Mouse (Mus musculus): ENCODE measurements at regions not wholly inside any gene's neighbourhood (a gene's known extent, or its start where the extent isn't known, plus 50 kb on each side); places are given as distances from the start of the nearest gene placed in this dataset.
A peak's percentile ranks its signal among the peaks of the same experiment; 100 is the strongest.

DNA sequence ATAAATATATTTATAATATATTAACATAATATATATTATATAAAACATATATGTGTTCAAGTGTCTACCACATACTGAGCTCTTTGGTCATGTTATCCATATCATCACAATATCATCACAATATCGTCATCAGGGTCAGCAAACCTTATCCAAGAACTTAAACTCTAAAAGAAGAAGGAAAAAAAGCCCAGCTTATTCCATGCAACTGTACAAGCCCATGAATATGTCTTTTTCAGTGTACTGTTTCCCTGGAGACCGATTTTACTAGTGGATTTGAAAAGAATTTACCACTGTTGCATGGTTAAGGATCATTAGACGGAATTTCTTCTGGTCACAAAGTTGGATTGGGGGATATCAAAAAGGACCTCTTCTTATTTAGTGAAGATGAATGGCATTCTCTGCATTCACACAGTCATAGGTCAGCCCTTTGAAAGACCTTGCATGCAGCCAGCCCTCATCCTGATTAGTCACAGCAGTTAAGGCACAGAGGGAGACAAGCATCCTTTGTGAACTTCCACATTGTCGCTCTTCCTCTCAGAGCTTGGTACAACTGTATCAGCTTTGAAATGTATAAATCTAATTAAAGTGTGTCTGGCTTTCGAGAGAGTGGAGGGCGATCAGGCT, 116.3 kb upstream of the Ngf start:
- intact Hi-C loops (cut with DNase I) = no loop called here
- H3K27ac ChIP-seq = no peak overlapping the region
- no peak for DNase-seq
- no peak overlapping the region for H3K4me3 ChIP-seq
- no peak for TF ChIP-seq CTCF (IDR thresholded peaks at IDR 0.05)

DNA sequence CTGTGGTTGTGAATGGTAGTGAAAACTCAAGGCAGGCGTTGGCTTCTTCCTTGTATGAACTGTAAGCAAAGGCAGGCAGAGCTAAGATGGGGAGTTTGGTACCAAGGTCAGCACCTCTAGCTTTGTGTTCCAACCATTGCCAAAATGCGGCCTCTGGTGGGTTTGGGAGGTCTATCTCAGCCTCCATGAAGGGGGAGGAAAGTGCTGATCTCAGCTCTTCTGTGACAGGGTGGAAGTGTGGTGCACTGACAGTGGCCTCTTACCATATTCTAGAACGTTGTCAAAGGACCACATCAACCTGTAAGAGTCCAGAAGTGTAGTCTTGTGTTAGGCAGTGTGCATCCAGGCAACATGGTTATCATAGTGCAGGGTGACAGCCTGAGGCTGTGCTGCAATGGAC, 123.6 kb upstream of the Ngf start:
- no peak for DNase-seq
- no peak overlapping the region for H3K27ac ChIP-seq
- H3K4me3 ChIP-seq = no peak overlapping the region
- intact Hi-C loops (cut with DNase I) = no loop called here
- no peak for TF ChIP-seq CTCF (IDR thresholded peaks at IDR 0.05)

DNA sequence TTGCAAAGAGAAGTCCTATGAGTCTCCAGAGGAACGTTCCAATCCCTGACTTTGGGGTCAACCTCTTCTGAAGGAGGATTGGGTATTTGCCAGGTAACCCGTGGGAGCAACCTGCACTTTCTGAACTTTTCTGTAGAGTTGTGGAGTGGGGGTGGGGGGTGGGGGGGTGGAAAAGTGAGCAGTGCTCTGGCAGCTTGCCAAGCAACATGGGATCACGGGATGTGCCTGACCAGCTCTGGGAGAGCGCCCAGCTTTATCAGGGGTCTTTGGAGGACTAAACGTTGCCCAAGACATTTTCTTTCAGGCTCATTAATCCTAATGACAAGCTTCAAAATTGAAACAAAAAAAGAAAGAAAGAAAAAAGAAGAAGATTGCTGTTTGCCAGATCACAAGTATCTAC, 124.4 kb upstream of the Ngf start:
- no peak for TF ChIP-seq CTCF (IDR thresholded peaks at IDR 0.05)
- H3K27ac ChIP-seq = no peak overlapping the region
- DNase-seq = no peak
- intact Hi-C loops (cut with DNase I) = no loop called here
- H3K4me3 ChIP-seq = no peak overlapping the region

- no peak overlapping the region for H3K4me3 ChIP-seq
- no peak for DNase-seq
- intact Hi-C loops (cut with DNase I) = no loop called here
- no peak overlapping the region for H3K27ac ChIP-seq
- no peak for TF ChIP-seq CTCF (IDR thresholded peaks at IDR 0.05)
Observed at GRCm38 (mm10) chr3:102340731-102341130, 129.0 kb upstream of the Ngf start.

GRCm38 (mm10) chr3:102337881-102338280, 131.8 kb upstream of the Ngf start:
- no peak for TF ChIP-seq CTCF (IDR thresholded peaks at IDR 0.05)
- no peak overlapping the region for H3K27ac ChIP-seq
- H3K4me3 ChIP-seq = no peak overlapping the region
- no peak for DNase-seq
- intact Hi-C loops (cut with DNase I) = loop anchor here (10.0 kb wide), 2 partner anchors 127 to 467 kb away; partner anchors contain the start of gene Ngf

DNA sequence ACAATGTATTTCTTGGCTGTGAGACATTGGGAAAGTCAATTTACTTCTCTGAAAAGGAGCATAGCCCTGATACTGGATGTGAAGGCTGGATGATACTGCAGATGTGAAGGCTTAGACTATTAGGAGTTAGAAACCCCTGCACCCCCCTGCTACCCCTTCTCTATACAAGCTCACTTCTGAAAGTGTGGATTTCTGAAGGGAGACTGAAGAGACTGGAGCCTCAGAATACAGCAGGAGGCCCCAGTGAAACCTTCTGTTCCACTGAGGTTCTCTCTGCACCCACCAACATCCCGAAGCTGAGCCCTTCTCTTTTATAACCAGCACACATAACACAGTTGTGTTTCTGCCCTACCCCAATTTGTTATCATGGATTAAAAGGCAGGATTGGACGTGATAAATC, 131.7 kb upstream of the Vangl1 start:
- TF ChIP-seq CTCF (IDR thresholded peaks at IDR 0.05) = no peak
- no peak for DNase-seq
- Histone ChIP-seq H3K27ac (no peak overlapping the region), H3K4me3 (no peak overlapping the region)
- intact Hi-C loops (cut with DNase I) = loop anchor here (10.0 kb wide), 2 partner anchors 129 to 469 kb away; partner anchors contain the start of gene Ngf

GRCm38 (mm10) chr3:102335146-102335545, 130.7 kb upstream of the Vangl1 start:
- H3K27ac ChIP-seq = no peak overlapping the region
- intact Hi-C loops (cut with DNase I) = loop anchor here (1.0 to 10.0 kb wide), 3 partner anchors 130 to 470 kb away; partner anchors contain the start of gene Ngf

DNA sequence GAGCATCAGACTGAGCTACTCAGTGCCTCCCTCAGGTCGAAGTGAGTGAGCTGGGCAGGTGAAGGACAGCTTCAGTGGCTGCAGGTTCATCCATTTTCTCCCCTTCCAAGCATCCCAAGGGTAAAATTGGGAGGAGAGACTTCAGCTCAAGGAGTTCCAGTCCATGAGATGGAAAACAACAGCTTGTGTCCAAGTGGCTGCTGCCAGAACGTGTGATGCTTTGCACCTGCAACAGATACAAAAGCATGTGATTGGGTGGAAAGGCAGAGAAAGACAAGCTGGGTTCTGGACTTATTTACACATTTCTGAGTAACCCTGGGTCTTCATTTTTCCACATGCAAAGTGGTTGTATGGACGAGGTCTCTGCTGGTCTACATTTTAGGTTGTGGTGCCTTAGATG, 127.7 kb upstream of the Vangl1 start:
- H3K27ac ChIP-seq = no peak overlapping the region
- no peak overlapping the region for H3K4me3 ChIP-seq
- intact Hi-C loops (cut with DNase I) = loop anchor here (10.0 kb wide), 2 partner anchors 133 to 473 kb away; partner anchors contain the start of gene Ngf
- no peak for TF ChIP-seq CTCF (IDR thresholded peaks at IDR 0.05)
- no peak for DNase-seq

More at GRCm38 (mm10) chr3:102335146-102335545, 130.7 kb upstream of the Vangl1 start:
- TF ChIP-seq CTCF (IDR thresholded peaks at IDR 0.05) = peak; percentile 87
- peak; percentile 37 for DNase-seq
- no peak overlapping the region for H3K4me3 ChIP-seq

DNA sequence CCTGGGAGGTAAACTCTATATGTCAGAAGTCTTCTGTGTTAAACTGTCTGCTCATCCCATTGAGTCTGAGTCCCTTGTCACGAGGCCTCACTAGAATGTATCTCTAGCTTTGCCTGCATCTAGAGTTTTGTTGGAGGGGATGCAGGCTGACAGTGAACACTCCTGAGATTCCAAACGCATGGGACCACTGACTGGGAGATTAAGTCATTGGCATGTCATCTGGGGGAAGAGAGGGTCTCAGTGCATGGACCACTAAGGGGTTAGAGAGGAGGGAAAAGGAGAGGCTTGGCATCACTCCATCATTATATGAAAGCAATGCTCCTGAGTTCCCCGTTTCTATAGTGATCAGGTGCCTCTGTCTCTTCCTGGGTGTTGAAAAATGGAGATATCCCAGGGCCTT, 114.8 kb upstream of the Vangl1 start:
- intact Hi-C loops (cut with DNase I) = no loop called here

GRCm38 (mm10) chr3:102316151-102316550, 111.7 kb upstream of the Vangl1 start:
- TF ChIP-seq CTCF (IDR thresholded peaks at IDR 0.05) = no peak
- DNase-seq = no peak
- H3K27ac ChIP-seq = no peak overlapping the region
- intact Hi-C loops (cut with DNase I) = no loop called here
- H3K4me3 ChIP-seq = no peak overlapping the region

More for the DNA sequence above, 114.8 kb upstream of the Vangl1 start:
- DNase-seq = no peak
- Histone ChIP-seq H3K4me3 (no peak overlapping the region), H3K27ac (no peak overlapping the region)
- no peak for TF ChIP-seq CTCF (IDR thresholded peaks at IDR 0.05)

DNA sequence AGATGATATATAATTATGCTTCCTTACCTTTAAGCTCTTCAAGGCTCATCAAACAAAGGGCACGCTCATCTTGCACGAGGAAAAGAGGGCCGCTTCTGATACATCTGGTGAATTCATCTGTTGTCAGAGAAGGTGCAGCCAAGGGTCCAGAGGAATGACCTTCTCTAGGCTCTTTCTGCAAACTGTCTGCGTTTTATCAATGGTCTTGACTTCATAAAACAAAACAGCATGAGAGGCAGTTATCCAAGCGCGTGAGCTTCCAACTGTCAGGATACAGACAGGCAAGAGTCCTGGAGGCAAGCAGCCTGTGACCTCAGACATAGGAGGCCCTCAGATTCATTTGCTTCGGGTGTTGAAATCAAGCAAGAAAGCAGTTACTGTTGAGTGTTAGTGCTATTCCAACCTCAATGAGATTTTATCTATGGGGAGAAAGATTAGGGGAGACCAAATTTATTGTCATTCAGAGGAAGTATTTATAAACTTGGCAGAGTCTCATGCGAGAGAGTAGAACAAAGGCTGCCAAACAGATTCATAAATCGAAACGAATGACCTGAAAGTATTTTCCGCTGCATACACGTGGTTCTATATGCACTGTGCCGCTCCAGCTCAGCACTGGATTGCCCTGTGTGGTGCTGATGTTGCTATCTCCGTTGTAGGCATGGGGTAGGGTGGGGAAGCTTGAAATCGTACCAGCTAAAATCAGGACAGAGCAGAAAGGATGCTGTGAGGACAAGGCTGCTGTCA, 107.2 kb upstream of the Vangl1 start:
- Histone ChIP-seq H3K4me3 (no peak overlapping the region), H3K27ac (no peak overlapping the region)
- TF ChIP-seq CTCF (IDR thresholded peaks at IDR 0.05) = no peak
- intact Hi-C loops (cut with DNase I) = no loop called here
- no peak for DNase-seq

DNA sequence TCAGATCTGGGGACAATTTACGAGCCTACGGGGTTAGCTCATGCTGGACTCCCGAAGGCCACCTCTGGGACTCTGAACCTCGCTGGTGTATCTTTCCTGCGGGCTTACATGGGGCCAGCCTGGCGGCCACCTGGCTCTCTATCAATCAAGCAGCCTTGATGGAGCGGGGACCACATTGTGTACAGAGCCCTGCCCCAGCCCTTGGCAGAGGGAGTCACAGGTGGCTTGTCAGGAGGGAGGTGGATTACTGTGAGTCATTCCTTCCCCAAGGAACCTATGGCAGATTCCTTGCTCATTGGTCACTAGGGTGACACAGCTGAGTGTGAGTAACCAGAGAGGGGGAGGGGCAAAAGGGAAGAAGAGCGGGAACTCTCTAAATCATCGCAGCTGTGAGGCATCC, 105.8 kb upstream of the Vangl1 start:
- DNase-seq = no peak
- Histone ChIP-seq H3K4me3 (no peak overlapping the region), H3K27ac (no peak overlapping the region)
- no peak for TF ChIP-seq CTCF (IDR thresholded peaks at IDR 0.05)
- intact Hi-C loops (cut with DNase I) = no loop called here

- intact Hi-C loops (cut with DNase I) = loop anchor here (2.0 kb wide), 1 partner anchor 381 kb away; no protein-coding TSS in a partner anchor
Observed at GRCm38 (mm10) chr3:102309756-102310155, 105.3 kb upstream of the Vangl1 start.

More at GRCm38 (mm10) chr3:102309756-102310155, 105.3 kb upstream of the Vangl1 start:
- Histone ChIP-seq H3K4me3 (no peak overlapping the region), H3K27ac (no peak overlapping the region)
- peak; percentile 75 for TF ChIP-seq CTCF (IDR thresholded peaks at IDR 0.05)
- peak; percentile 72 for DNase-seq
